Mouse (Mus musculus) CH12.LX (cell line): ENCODE data around the gene Polr2l.

ENCODE experiments used
- CHD2 ChIP-seq: IDR thresholded peaks from 2 replicates; pipeline ENCODE4 v1.6.1; 2011; ENCODE audit warnings: low read length, improper control_type of control experiment
- CTCF ChIP-seq, 2 experiments: IDR thresholded peaks in 1 of 2; conservative IDR thresholded peaks in 1 of 2; 2 replicates each; pipeline ENCODE4 v1.5.1; 2011 to 2012; ENCODE audit warnings: low read depth in 2 of 2, low read length in 2 of 2, improper control_type of control experiment in 1 of 2, inconsistent platforms in 1 of 2, mild to moderate bottlenecking in 1 of 2, moderate library complexity in 1 of 2
- EP300 ChIP-seq: IDR thresholded peaks from 2 replicates; pipeline ENCODE4 v1.6.1; 2011; ENCODE audit warnings: low read length, improper control_type of control experiment
- HCFC1 ChIP-seq: IDR thresholded peaks from 2 replicates; pipeline ENCODE4 v1.6.1; 2012; ENCODE audit warnings: low read depth, mild to moderate bottlenecking, inconsistent platforms, low read length, improper control_type of control experiment
- MAFK ChIP-seq: IDR thresholded peaks from 2 replicates; pipeline ENCODE4 v1.6.1; 2011; ENCODE audit warnings: low read length, improper control_type of control experiment; ENCODE audit not compliant: insufficient replicate concordance
- MAX ChIP-seq: IDR thresholded peaks from 2 replicates; pipeline ENCODE4 v1.6.1; 2011; ENCODE audit warnings: low read length, improper control_type of control experiment
- MEF2A ChIP-seq: IDR thresholded peaks from 2 replicates; pipeline ENCODE4 v1.6.1; 2014; ENCODE audit warnings: low read depth, mild to moderate bottlenecking, inconsistent platforms, low read length, improper control_type of control experiment, borderline replicate concordance
- SMC3 ChIP-seq: IDR thresholded peaks from 2 replicates; pipeline ENCODE4 v1.6.1; 2011; ENCODE audit warnings: low read depth, low read length, improper control_type of control experiment
- USF2 ChIP-seq: conservative IDR thresholded peaks from 2 replicates; pipeline ENCODE4 v1.6.1; 2011; ENCODE audit warnings: low read depth, low read length, improper control_type of control experiment
- ZMIZ1 ChIP-seq: IDR thresholded peaks from 2 replicates; pipeline ENCODE4 v1.6.1; 2012; ENCODE audit warnings: low read depth, mild to moderate bottlenecking, inconsistent platforms, low read length, improper control_type of control experiment

DNA sequence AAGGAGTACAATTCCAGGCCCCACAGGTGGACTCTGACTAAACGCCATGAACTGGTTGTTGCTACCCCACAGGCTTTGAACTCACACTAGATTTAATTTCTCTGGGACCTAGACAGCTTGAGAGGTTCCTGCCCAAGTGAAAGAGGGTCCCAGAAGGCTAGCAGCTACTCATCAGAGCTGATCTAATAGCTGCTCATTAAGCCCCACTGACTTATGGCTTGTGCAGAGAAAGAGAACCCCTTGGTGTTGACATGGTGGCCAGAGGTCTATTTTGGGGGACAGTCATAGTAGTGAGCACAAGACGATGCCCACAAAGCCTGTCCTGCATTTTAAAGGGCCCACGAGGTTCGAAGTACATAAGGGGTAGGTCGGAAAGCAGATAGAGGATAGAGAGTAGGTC lies 772 bp downstream of the Polr2l start:
- no peak for TF ChIP-seq ZMIZ1
- TF ChIP-seq USF2, result no peak
- TF ChIP-seq CTCF (conservative IDR thresholded peaks at IDR 0.05 in 1 of 2, IDR thresholded peaks at IDR 0.05 in 1 of 2; ENCODE audit: low read depth in 2 of 2, low read length in 2 of 2), result no peak
- TF ChIP-seq MAFK, result no peak
- TF ChIP-seq HCFC1, result no peak
- no peak for TF ChIP-seq CHD2
- no peak for TF ChIP-seq EP300
- TF ChIP-seq MEF2A, result no peak
- TF ChIP-seq MAX, result no peak
- no peak for TF ChIP-seq SMC3
